Mouse (Mus musculus) limb, embryonic 14.5 days (tissue): ENCODE measurements at regions not wholly inside any gene's neighbourhood (a gene's known extent, or its start where the extent isn't known, plus 50 kb on each side); places are given as distances from the start of the nearest gene placed in this dataset.

Experiments used
- ATAC-seq: fragments of 200-750 bp; cut with Nextera tagmentation; 2 replicates; pipeline ENCODE4 v1.8.0; 2017; ENCODE audit warnings: low read depth, moderate number of reproducible peaks, moderate TSS enrichment; ENCODE audit not compliant: low FRiP score
- DNase-seq: peaks from one replicate; pipeline ENCODE4 v3.0.0-alpha.2; 2015; ENCODE audit warnings: low spot score
- H3K27ac ChIP-seq: fragments of 300-500 bp; sonication (generic); replicated peaks from 2 replicates; pipeline ENCODE4 v1.5.1; 2014; ENCODE audit warnings: low read depth, mild to moderate bottlenecking, low read length, moderate library complexity, mixed read lengths
- H3K27me3 ChIP-seq: fragments of 300-500 bp; sonication (generic); 2 replicates; pipeline ENCODE4 v1.6.1; 2014; ENCODE audit warnings: low read length, mixed read lengths; ENCODE audit not compliant: control insufficient read depth, insufficient read depth
- H3K36me3 ChIP-seq: fragments of 300-500 bp; sonication (generic); 2 replicates; pipeline ENCODE4 v1.6.1; 2014; ENCODE audit warnings: mild to moderate bottlenecking, low read length, moderate library complexity, mixed read lengths; ENCODE audit not compliant: control insufficient read depth, insufficient read depth
- H3K4me1 ChIP-seq: fragments of 300-500 bp; sonication (generic); 2 replicates; pipeline ENCODE4 v1.6.1; 2014; ENCODE audit warnings: antibody characterized with exemption, low read length, mixed read lengths; ENCODE audit not compliant: control insufficient read depth, insufficient read depth
- H3K4me2 ChIP-seq: fragments of 300-500 bp; sonication (generic); replicated peaks from 2 replicates; pipeline ENCODE4 v1.6.1; 2014; ENCODE audit warnings: low read depth, mild to moderate bottlenecking, low read length, moderate library complexity; ENCODE audit not compliant: severe bottlenecking
- H3K4me3 ChIP-seq: fragments of 300-500 bp; sonication (generic); replicated peaks from 2 replicates; pipeline ENCODE4 v1.5.1; 2014; ENCODE audit warnings: low read length
- H3K9ac ChIP-seq: fragments of 300-500 bp; sonication (generic); 2 replicates; pipeline ENCODE4 v1.6.1; 2014; ENCODE audit warnings: mild to moderate bottlenecking, low read depth, low read length, moderate library complexity; ENCODE audit not compliant: severe bottlenecking
- H3K9me3 ChIP-seq: fragments of 300-500 bp; sonication (generic); 2 replicates; pipeline ENCODE4 v1.6.1; 2016; ENCODE audit warnings: low read length; ENCODE audit not compliant: control insufficient read depth
- POLR2A ChIP-seq: fragments of 200-500 bp; IDR thresholded peaks from 2 replicates; pipeline ENCODE4 v1.8.0; 2012; ENCODE audit warnings: inconsistent platforms, mild to moderate bottlenecking, moderate library complexity, borderline replicate concordance; ENCODE audit not compliant: insufficient read depth, insufficient read length; ENCODE audit errors: extremely low read depth
- WGBS: fragments of 180-500 bp; shearing (Covaris S2); extraction: QIAGEN DNeasy Blood & Tissue Kit; methylation state at CpG from one replicate; pipeline ENCODE4 v1.1.7; 2014; 5-methylcytosine and 5-hydroxymethylcytosine counted together

DNA sequence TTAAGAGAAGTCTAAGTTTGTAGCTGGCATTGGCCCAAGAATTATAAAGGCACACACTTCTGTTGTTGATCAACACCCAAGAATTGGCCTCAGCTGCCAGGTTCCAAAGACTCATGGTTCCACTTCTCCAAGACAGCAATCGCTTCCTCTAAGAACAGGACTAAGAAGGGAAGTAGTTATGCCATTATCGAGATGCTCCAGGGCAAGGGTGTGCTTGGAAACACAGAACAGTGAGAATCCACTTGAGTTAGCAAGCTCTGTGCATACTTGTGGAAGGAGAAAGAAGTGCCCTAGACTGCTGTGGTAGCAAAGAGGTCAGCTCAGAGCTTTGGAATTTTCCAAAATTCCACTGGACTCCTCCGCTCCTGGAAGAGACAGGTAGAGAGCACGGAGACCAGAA, 56.1 kb upstream of the Sorl1 start:
- Histone ChIP-seq H3K4me3 (no peak overlapping the region), H3K4me2 (no peak overlapping the region), H3K27ac (no peak overlapping the region), H3K4me1 (no peaks in the 10 kb centered on the region), H3K9ac (no peak overlapping the region), H3K36me3 (no peaks in the 10 kb centered on the region), H3K9me3 (no peaks in the 10 kb centered on the region), H3K27me3 (no peaks in the 10 kb centered on the region)
- DNase-seq: no peak
- TF ChIP-seq POLR2A: no peak
- 69% methylated on average over 4 of the region's 4 CpGs for WGBS
- no peak for ATAC-seq

DNA sequence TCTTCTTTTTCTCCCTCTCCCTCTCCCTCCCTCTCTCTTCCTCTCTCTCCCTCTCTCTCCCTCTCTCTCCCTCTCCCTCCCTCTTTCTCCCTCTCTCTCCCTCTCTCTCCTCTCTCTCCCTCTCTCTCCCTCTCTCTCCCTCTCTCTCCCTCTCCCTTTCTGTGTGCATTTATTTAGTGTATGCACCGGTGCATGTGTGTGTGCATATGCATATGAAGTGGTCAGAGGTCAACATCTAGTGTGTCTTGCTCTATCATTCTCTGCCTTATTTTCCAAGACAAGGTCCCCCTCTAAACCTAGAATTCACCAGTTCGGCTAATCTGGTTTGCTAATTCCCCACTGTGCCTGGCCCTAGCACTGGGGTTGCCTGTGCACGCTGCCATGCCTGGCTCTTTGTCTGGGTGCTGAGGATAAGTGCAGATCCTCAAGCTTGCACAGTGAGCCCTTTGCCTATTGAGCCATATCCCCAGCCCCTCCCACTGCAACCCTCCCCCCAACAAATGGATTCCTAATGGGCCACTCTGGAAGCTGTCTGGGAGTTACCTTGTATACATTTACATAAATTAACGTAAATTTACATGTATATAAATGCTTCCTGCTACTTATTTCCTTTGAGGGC, 54.8 kb upstream of the Sorl1 start:
- DNase-seq (no peak), ATAC-seq (no peak)
- WGBS: 43% methylated on average over 4 of the region's 4 CpGs
- H3K9me3 ChIP-seq: no peaks in the 10 kb centered on the region
- H3K4me1 ChIP-seq: no peaks in the 10 kb centered on the region
- H3K4me3 ChIP-seq: no peak overlapping the region
- no peak overlapping the region for H3K27ac ChIP-seq
- H3K36me3 ChIP-seq: no peaks in the 10 kb centered on the region
- no peak overlapping the region for H3K9ac ChIP-seq
- no peak for TF ChIP-seq POLR2A
- H3K27me3 ChIP-seq: no peaks in the 10 kb centered on the region
- H3K4me2 ChIP-seq: no peak overlapping the region

DNA sequence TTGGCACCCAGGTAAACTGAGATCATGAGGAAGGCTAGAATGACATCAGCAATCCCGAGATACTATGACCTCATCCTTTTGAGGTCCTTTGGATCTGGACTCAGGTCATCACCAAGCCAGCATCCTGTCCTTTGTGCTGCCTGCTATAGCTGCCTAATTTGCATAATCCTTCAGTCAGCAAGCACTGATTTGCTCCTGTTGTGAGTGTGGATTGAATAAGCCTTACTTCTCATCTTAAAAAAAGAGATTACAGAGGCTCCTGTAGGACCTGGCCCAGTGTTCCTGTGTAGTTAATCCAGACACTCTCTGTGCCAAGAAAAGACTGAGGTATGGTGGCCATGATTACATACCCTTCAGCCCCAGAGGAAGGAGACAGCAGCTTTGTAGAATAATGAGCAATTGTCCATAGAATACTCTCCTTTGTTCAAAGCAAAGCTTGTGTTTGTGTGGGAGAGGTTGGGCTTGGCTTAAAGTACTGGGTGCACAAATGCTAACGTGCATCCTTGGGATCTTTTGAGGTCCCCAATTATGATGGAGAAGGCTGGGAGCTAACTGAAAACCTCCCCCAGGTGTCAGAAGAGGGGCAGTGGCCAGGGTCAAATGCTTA, 50.4 kb upstream of the Sorl1 start:
- Histone ChIP-seq H3K27ac (no peak overlapping the region), H3K4me2 (no peak overlapping the region), H3K36me3 (no peaks in the 10 kb centered on the region), H3K4me3 (no peak overlapping the region), H3K27me3 (no peaks in the 10 kb centered on the region), H3K4me1 (no peaks in the 10 kb centered on the region), H3K9me3 (no peaks in the 10 kb centered on the region), H3K9ac (no peak overlapping the region)
- DNase-seq (no peak), ATAC-seq (no peak)
- TF ChIP-seq POLR2A: no peak
- WGBS: 51% methylated on average over 2 of the region's 2 CpGs
